Mouse (Mus musculus) olfactory bulb, adult 2 months (tissue): ENCODE measurements around the gene Nipal1.

Source experiments
- CTCF ChIP-seq: fragments of 200-500 bp; IDR thresholded peaks from 2 replicates; pipeline ENCODE4 v1.5.1; 2012; ENCODE audit warnings: low read depth, mild to moderate bottlenecking, low read length, moderate library complexity; ENCODE audit not compliant: insufficient read depth
- POLR2A ChIP-seq: fragments of 200-500 bp; IDR thresholded peaks from 2 replicates; pipeline ENCODE4 v1.6.1; 2012; ENCODE audit warnings: mild to moderate bottlenecking, low read depth, low read length, moderate library complexity; ENCODE audit not compliant: insufficient read depth

- no peak for TF ChIP-seq POLR2A
- TF ChIP-seq CTCF, result no peak
These were observed 48.9 kb downstream of the Nipal1 start for GRCm38 (mm10) chr5:72696491-72696890.
